Mouse (Mus musculus) small intestine, adult 10 weeks (tissue): Measurements from ENCODE around the gene Vmn2r94. TPM values are rescaled to one million over a fixed set of nuclear protein-coding genes. Genes with fewer than 3 reads are reported as not detected.

Source experiments
- polyA plus RNA-seq: library from polyadenylated mRNA; stranded (reverse); fragments of 350-450 nt; fragmentation: Illumina TruSeq; extraction: RNeasy Lipid Tissue Mini Kit (QIAGEN cat#74804); gene quantifications from one replicate; pipeline ENCODE4 v1.2.3, GENCODE M21; 2014; ENCODE audit warnings: low replicate concordance

Gene Vmn2r94
- not detected for polyA plus RNA-seq

GRCm38 (mm10) chr17:18277656-18278055 lies at the start of gene Vmn2r94:
Gene Vmn2r94, minus strand, starts transcription at chr17:18277756.

GRCm38 (mm10) chr17:18297799-18298198 lies 20.2 kb upstream of the Vmn2r94 start, which contains the start of gene Vmn2r93:
Gene Vmn2r93, plus strand, starts transcription at chr17:18298099.

Other genes with a start within 250 kb of the Vmn2r94 start
- not detected for gene Vmn2r124, start 228.3 kb downstream of the Vmn2r94 start, polyA plus RNA-seq
- not detected for gene Vmn2r91, start 192.7 kb downstream of the Vmn2r94 start, polyA plus RNA-seq
- not detected for gene Vmn2r92, start 125.9 kb downstream of the Vmn2r94 start, polyA plus RNA-seq
- not detected for gene Vmn2r93, start 20.3 kb upstream of the Vmn2r94 start, polyA plus RNA-seq
- gene Vmn2r95, start 146.3 kb upstream of the Vmn2r94 start, polyA plus RNA-seq = not detected